In the genomic region with DNA sequence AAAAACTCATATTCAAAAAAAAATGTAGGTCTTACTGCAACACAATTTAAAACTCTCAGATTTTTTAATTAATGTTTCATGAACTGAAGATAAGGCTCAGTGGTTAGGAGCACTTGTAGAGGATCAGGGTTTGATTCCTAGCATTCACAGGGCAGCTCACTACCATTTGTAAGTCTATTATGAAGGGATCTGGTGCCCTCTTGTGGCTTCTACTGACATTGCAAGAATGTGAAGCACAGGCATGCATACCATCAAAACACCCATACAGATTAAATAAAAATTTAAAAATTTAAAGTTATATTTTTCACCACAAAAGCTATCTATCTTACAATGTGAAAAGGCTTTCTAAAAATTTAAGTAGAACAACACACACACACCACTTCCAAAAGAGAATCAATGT, we compare ENCODE assay signal across 9 mouse cellular contexts.
DNase-seq lines count a peak whose midpoint lies in the region; TF ChIP-seq lines count a peak whose summit lies in the region.
"Had no signal": no experiment of that assay in that cellular context is flagged by ENCODE, and none has a peak within 500 bp of the region (broad histone marks: within the 10 kb centered on the region; RNA-seq: fewer than 3 reads in every experiment).

No protein-coding gene starts in this region.

- peak; percentile 41; the same call in 1 of the 2 replicates for TF ChIP-seq CTCF in cortical plate, adult 2 months (IDR thresholded peaks at IDR 0.05; ENCODE audit: extremely low read depth, insufficient read depth, low read length)
- peak; percentile 85 for TF ChIP-seq CTCF in layer of hippocampus, adult 2 months (conservative IDR thresholded peaks at IDR 0.05)

- H3K36me3 ChIP-seq in heart, embryonic 10.5 days: no peaks in the 10 kb centered on the region
- H3K36me3 ChIP-seq: embryonic facial prominence, embryonic 12.5 days had no signal

- H3K4me1 ChIP-seq in heart, embryonic 10.5 days: no peaks in the 10 kb centered on the region
- H3K4me1 ChIP-seq in cortical plate, adult 2 months (ENCODE audit: control insufficient read depth, insufficient read depth, low read length): no peaks in the 10 kb centered on the region
- H3K4me1 ChIP-seq: embryonic facial prominence, embryonic 12.5 days had no signal

- no peaks in the 10 kb centered on the region for H3K27me3 ChIP-seq in heart, embryonic 10.5 days (ENCODE audit: insufficient read depth, poor library complexity, severe bottlenecking)
- H3K27me3 ChIP-seq: embryonic facial prominence, embryonic 12.5 days had no signal

- no peak overlapping the region for H3K27ac ChIP-seq in heart, embryonic 10.5 days
- no peak overlapping the region for H3K27ac ChIP-seq in cortical plate, adult 2 months (ENCODE audit: insufficient read depth, low read length)
- H3K27ac ChIP-seq in layer of hippocampus, adult 2 months: no peak overlapping the region
- H3K27ac ChIP-seq: embryonic facial prominence, embryonic 12.5 days had no signal

- H3K4me3 ChIP-seq in heart, embryonic 10.5 days: no peak overlapping the region
- H3K4me3 ChIP-seq in cortical plate, adult 2 months (ENCODE audit: insufficient read depth, low read length): no peak overlapping the region
- H3K4me3 ChIP-seq in layer of hippocampus, adult 2 months: no peak overlapping the region
- H3K4me3 ChIP-seq: embryonic facial prominence, embryonic 12.5 days had no signal

- no peaks in the 10 kb centered on the region for H3K9me3 ChIP-seq in heart, embryonic 10.5 days
- H3K9me3 ChIP-seq: embryonic facial prominence, embryonic 12.5 days had no signal

- DNase-seq in heart, adult 8-10 months (ENCODE audit: low spot score): peak; percentile 35
- DNase-seq in heart, embryonic 10.5 days (ENCODE audit: low spot score): no peak
- DNase-seq in 3T3-L1 (ENCODE audit: low read depth, low spot score) (peak; percentile 68), ES-CJ7 (ENCODE audit: low read depth, low spot score) (peak; percentile 58)
- peak in 1 of 2 experiments; percentile 42 for DNase-seq in layer of hippocampus, adult 2 months (ENCODE audit: low spot score in 2 of 2)
- peak; percentile 6 for DNase-seq in retina, postnatal 7 days (ENCODE audit: low read depth, low spot score)
- no peak for DNase-seq in urinary bladder, postnatal 10 days (ENCODE audit: low spot score)

- no peak for TF ChIP-seq POLR2A in cortical plate, adult 2 months (IDR thresholded peaks at IDR 0.05; ENCODE audit: extremely low read depth, insufficient read depth, low read length)

Comparison
In these comparisons a context has a peak if more than half of its experiments do, and no peak if none do; other contexts are left out.
1. DNase-seq: peak in heart, adult 8-10 months (single experiment), 3T3-L1 (single experiment), ES-CJ7 (single experiment) and retina, postnatal 7 days (single experiment); none in heart, embryonic 10.5 days (single experiment) and urinary bladder, postnatal 10 days (single experiment).